Mouse (Mus musculus): ENCODE measurements around the gene Pde4c. TPM values are rescaled to one million over a fixed set of nuclear protein-coding genes. Genes with fewer than 3 reads are reported as not detected.
A peak's percentile ranks its signal among the peaks of the same experiment; 100 is the strongest.

Pde4c gene
- polyA plus RNA-seq, 2 experiments: 0.74 to 1.6 TPM

GRCm38 (mm10) chr8:70768231-70768776 is 44.8 kb downstream of the Pde4c start:
- no peaks in the 10 kb centered on the region for H3K27me3 ChIP-seq (ENCODE audit: control insufficient read depth, insufficient read depth, low read length)
- no peak for ATAC-seq (ENCODE audit: insufficient read depth)
- H3K4me2 ChIP-seq (ENCODE audit: low read depth): no peak overlapping the region
- no peak overlapping the region for H3K9ac ChIP-seq (replicated peaks)
- H3K27ac ChIP-seq: no peak overlapping the region
- peaks cover 39 to 47% of the 10 kb centered on the region in 2 experiments for H3K4me1 ChIP-seq (replicated peaks; ENCODE audit: control insufficient read depth in 2 of 2, insufficient read depth in 2 of 2, low read length in 1 of 2)
- no peaks in the 10 kb centered on the region for H3K9me3 ChIP-seq (ENCODE audit: control insufficient read depth, low read length)
- no peak for DNase-seq (ENCODE audit: low read depth in 3 of 3, low spot score in 3 of 3)
- no peaks in the 10 kb centered on the region; the same call in 1 of the 2 replicates for H3K36me3 ChIP-seq (replicated peaks; ENCODE audit: control insufficient read depth, insufficient read depth, low read depth)
- TF ChIP-seq EP300 (IDR thresholded peaks at IDR 0.05; ENCODE audit: low read depth): no peak
- TF ChIP-seq CTCF (IDR thresholded peaks at IDR 0.05; ENCODE audit: low read depth): no peak
- WGBS (ENCODE audit: insufficient replicate concordance): 84% methylated on average over 32 of the region's 32 CpGs
- no peak overlapping the region for H3K4me3 ChIP-seq (ENCODE audit: insufficient read depth in 1 of 2, low read depth in 2 of 2, low read length in 2 of 2)

- DNase-seq (ENCODE audit: low read depth in 3 of 3, low spot score in 3 of 3): no peak
- no peak for ATAC-seq (ENCODE audit: insufficient read depth)
- H3K36me3 ChIP-seq (replicated peaks; ENCODE audit: control insufficient read depth, insufficient read depth, low read depth): no peaks in the 10 kb centered on the region; the same call in 1 of the 2 replicates
- H3K9ac ChIP-seq (replicated peaks): no peak overlapping the region
- no peaks in the 10 kb centered on the region for H3K27me3 ChIP-seq (ENCODE audit: control insufficient read depth, insufficient read depth, low read length)
- H3K4me1 ChIP-seq (replicated peaks; ENCODE audit: control insufficient read depth in 2 of 2, insufficient read depth in 2 of 2, low read length in 1 of 2): peaks cover 33 to 40% of the 10 kb centered on the region in 2 experiments
- no peak overlapping the region for H3K27ac ChIP-seq
- TF ChIP-seq CTCF (IDR thresholded peaks at IDR 0.05; ENCODE audit: low read depth): no peak
- no peak for TF ChIP-seq EP300 (IDR thresholded peaks at IDR 0.05; ENCODE audit: low read depth)
- H3K4me2 ChIP-seq (ENCODE audit: low read depth): no peak overlapping the region
- 77% methylated on average over 16 of the region's 16 CpGs for WGBS (ENCODE audit: insufficient replicate concordance)
- no peak overlapping the region for H3K4me3 ChIP-seq (ENCODE audit: insufficient read depth in 1 of 2, low read depth in 2 of 2, low read length in 2 of 2)
- no peaks in the 10 kb centered on the region for H3K9me3 ChIP-seq (ENCODE audit: control insufficient read depth, low read length)
Observed at GRCm38 (mm10) chr8:70768956-70769355, 45.4 kb downstream of the Pde4c start.

GRCm38 (mm10) chr8:70769359-70769758 is 45.8 kb downstream of the Pde4c start:
- ATAC-seq (ENCODE audit: insufficient read depth) (peak; percentile 75), DNase-seq (ENCODE audit: low read depth in 3 of 3, low spot score in 3 of 3) (peak; percentile 83 to 91 (median 87))
- Histone ChIP-seq H3K9me3 (ENCODE audit: control insufficient read depth, low read length) (no peaks in the 10 kb centered on the region), H3K9ac (replicated peaks) (no peak overlapping the region), H3K36me3 (replicated peaks; ENCODE audit: control insufficient read depth, insufficient read depth, low read depth) (no peaks in the 10 kb centered on the region; the same call in 1 of the 2 replicates), H3K4me1 (replicated peaks; ENCODE audit: control insufficient read depth in 2 of 2, insufficient read depth in 2 of 2, low read length in 1 of 2) (peaks cover 29 to 36% of the 10 kb centered on the region in 2 experiments), H3K4me2 (ENCODE audit: low read depth) (0 out of 2 replicates have a peak overlapping the region, but pooled peaks have one; percentile 11), H3K27ac (no peak overlapping the region), H3K27me3 (ENCODE audit: control insufficient read depth, insufficient read depth, low read length) (no peaks in the 10 kb centered on the region), H3K4me3 (ENCODE audit: insufficient read depth in 1 of 2, low read depth in 2 of 2, low read length in 2 of 2) (no peak overlapping the region)
- 2% methylated on average over 26 of the region's 26 CpGs for WGBS (ENCODE audit: insufficient replicate concordance)
- TF ChIP-seq CTCF (IDR thresholded peaks at IDR 0.05; ENCODE audit: low read depth) (peak; percentile 100), EP300 (IDR thresholded peaks at IDR 0.05; ENCODE audit: low read depth) (no peak)

- WGBS (ENCODE audit: insufficient replicate concordance): 23% methylated on average over 12 of the region's 12 CpGs
- H3K9me3 ChIP-seq (ENCODE audit: control insufficient read depth, low read length): no peaks in the 10 kb centered on the region
- H3K4me3 ChIP-seq (ENCODE audit: insufficient read depth in 1 of 2, low read depth in 2 of 2, low read length in 2 of 2): no peak overlapping the region
- no peak for DNase-seq (ENCODE audit: low read depth in 3 of 3, low spot score in 3 of 3)
- ATAC-seq (ENCODE audit: insufficient read depth): peak; percentile 59
- no peak overlapping the region for H3K27ac ChIP-seq
- H3K9ac ChIP-seq (replicated peaks): no peak overlapping the region
- H3K4me2 ChIP-seq (ENCODE audit: low read depth): peak overlapping the region; percentile 19
- H3K4me1 ChIP-seq (replicated peaks; ENCODE audit: control insufficient read depth in 2 of 2, insufficient read depth in 2 of 2, low read length in 1 of 2): peaks cover 24 to 31% of the 10 kb centered on the region in 2 experiments
- no peaks in the 10 kb centered on the region for H3K27me3 ChIP-seq (ENCODE audit: control insufficient read depth, insufficient read depth, low read length)
- no peak for TF ChIP-seq CTCF (IDR thresholded peaks at IDR 0.05; ENCODE audit: low read depth)
- no peak for TF ChIP-seq EP300 (IDR thresholded peaks at IDR 0.05; ENCODE audit: low read depth)
- H3K36me3 ChIP-seq (replicated peaks; ENCODE audit: control insufficient read depth, insufficient read depth, low read depth): no peaks in the 10 kb centered on the region; the same call in 1 of the 2 replicates
Observed at GRCm38 (mm10) chr8:70769858-70770257, 46.3 kb downstream of the Pde4c start.

- WGBS (ENCODE audit: insufficient replicate concordance): 84% methylated on average over 13 of the region's 13 CpGs
- H3K36me3 ChIP-seq (replicated peaks; ENCODE audit: control insufficient read depth, insufficient read depth, low read depth): no peaks in the 10 kb centered on the region; the same call in 1 of the 2 replicates
Observed at GRCm38 (mm10) chr8:70770748-70771147, 47.2 kb downstream of the Pde4c start.

More at GRCm38 (mm10) chr8:70770748-70771147, 47.2 kb downstream of the Pde4c start:
- TF ChIP-seq CTCF (IDR thresholded peaks at IDR 0.05; ENCODE audit: low read depth): no peak
- no peak for TF ChIP-seq EP300 (IDR thresholded peaks at IDR 0.05; ENCODE audit: low read depth)
- no peak overlapping the region for H3K4me3 ChIP-seq (ENCODE audit: insufficient read depth in 1 of 2, low read depth in 2 of 2, low read length in 2 of 2)
- peaks cover 18 to 28% of the 10 kb centered on the region in 2 experiments for H3K4me1 ChIP-seq (replicated peaks; ENCODE audit: control insufficient read depth in 2 of 2, insufficient read depth in 2 of 2, low read length in 1 of 2)
- H3K4me2 ChIP-seq (ENCODE audit: low read depth): no peak overlapping the region
- H3K9ac ChIP-seq (replicated peaks): no peak overlapping the region
- ATAC-seq (ENCODE audit: insufficient read depth): no peak
- DNase-seq (ENCODE audit: low read depth in 3 of 3, low spot score in 3 of 3): no peak
- H3K27me3 ChIP-seq (ENCODE audit: control insufficient read depth, insufficient read depth, low read length): no peaks in the 10 kb centered on the region
- H3K27ac ChIP-seq: no peak overlapping the region
- no peaks in the 10 kb centered on the region for H3K9me3 ChIP-seq (ENCODE audit: control insufficient read depth, low read length)

All from liver, embryonic 14.5 days (tissue).